Mouse (Mus musculus) CD4-positive, CD25-positive, alpha-beta regulatory T cell, adult 9 weeks (primary cell): Measurements from ENCODE around the gene Olfr1458. TPM values are rescaled to one million over a fixed set of nuclear protein-coding genes. Genes with fewer than 3 reads are reported as not detected.

Source experiments
- polyA plus RNA-seq: library from polyadenylated mRNA; unstranded; fragments of 100-300 nt; shearing (Covaris generic); gene quantifications from one replicate; pipeline ENCODE4 v1.2.1, GENCODE M21; 2017

Olfr1458 gene
- not detected for polyA plus RNA-seq

GRCm38 (mm10) chr19:13106675-13107074 lies at the start of gene Olfr1458:
TSS of gene Olfr1458 (minus strand) at chr19:13106775.

GRCm38 (mm10) chr19:13149449-13149848 lies 42.9 kb upstream of the Olfr1458 start, which contains the start of gene Olfr1459:
TSS of gene Olfr1459 (minus strand) at chr19:13149549.

GRCm38 (mm10) chr19:13097791-13098190 lies 8.8 kb downstream of the Olfr1458 start, which contains the start of gene Olfr1457:
TSS of gene Olfr1457 (minus strand) at chr19:13097891.

GRCm38 (mm10) chr19:13060310-13060709 lies 46.3 kb downstream of the Olfr1458 start, which contains the start of gene Olfr1454:
TSS of gene Olfr1454 (plus strand) at chr19:13060610.

Other genes with a start within 250 kb of the Olfr1458 start
- 0.73 TPM for gene Olfr1444, start 249.5 kb downstream of the Olfr1458 start, polyA plus RNA-seq
- gene Olfr1445, start 222.9 kb downstream of the Olfr1458 start, polyA plus RNA-seq = not detected
- gene Olfr1446, start 213.3 kb downstream of the Olfr1458 start, polyA plus RNA-seq = not detected
- not detected for gene Olfr1447, start 203.0 kb downstream of the Olfr1458 start, polyA plus RNA-seq
- gene Olfr1448, start 182.4 kb downstream of the Olfr1458 start, polyA plus RNA-seq = 0.19 TPM
- gene Olfr1449, start 175.9 kb downstream of the Olfr1458 start, polyA plus RNA-seq = not detected
- not detected for gene Olfr1450, start 156.5 kb downstream of the Olfr1458 start, polyA plus RNA-seq
- not detected for gene Olfr1451, start 111.8 kb downstream of the Olfr1458 start, polyA plus RNA-seq
- gene Olfr1453, start 78.4 kb downstream of the Olfr1458 start, polyA plus RNA-seq = not detected
- gene Olfr1454, start 46.2 kb downstream of the Olfr1458 start, polyA plus RNA-seq = not detected
- gene Olfr1457, start 8.9 kb downstream of the Olfr1458 start, polyA plus RNA-seq = not detected
- gene Olfr1459, start 42.8 kb upstream of the Olfr1458 start, polyA plus RNA-seq = 0.06 TPM
- gene Olfr1461, start 56.2 kb upstream of the Olfr1458 start, polyA plus RNA-seq = not detected
- gene Olfr1462, start 79.0 kb upstream of the Olfr1458 start, polyA plus RNA-seq = not detected
- not detected for gene Olfr1463, start 124.6 kb upstream of the Olfr1458 start, polyA plus RNA-seq
- not detected for gene Olfr1465, start 208.8 kb upstream of the Olfr1458 start, polyA plus RNA-seq
- not detected for gene Olfr1466, start 232.1 kb upstream of the Olfr1458 start, polyA plus RNA-seq